Mouse (Mus musculus) hindbrain, embryonic 16.5 days (tissue): ENCODE data around the gene Bcl11a. TPM values are rescaled to one million over a fixed set of nuclear protein-coding genes. Genes with fewer than 3 reads are reported as not detected.
A peak's percentile ranks its signal among the peaks of the same experiment; 100 is the strongest.

ENCODE experiments used
- ATAC-seq: fragments of 200-750 bp; cut with Nextera tagmentation; 2 replicates; pipeline ENCODE4 v1.8.0; 2017; ENCODE audit warnings: moderate TSS enrichment, moderate library complexity
- H3K27ac ChIP-seq: fragments of 300-500 bp; sonication (generic); 2 replicates; pipeline ENCODE4 v1.5.1; 2014; ENCODE audit warnings: low read depth, mild to moderate bottlenecking, control low read depth, low read length, moderate library complexity
- H3K27me3 ChIP-seq: fragments of 300-500 bp; sonication (generic); replicated peaks from 2 replicates; pipeline ENCODE4 v1.6.1; 2014; ENCODE audit warnings: low read length; ENCODE audit not compliant: control insufficient read depth, insufficient read depth
- H3K36me3 ChIP-seq: fragments of 300-500 bp; sonication (generic); 2 replicates; pipeline ENCODE4 v1.6.1; 2014; ENCODE audit warnings: mild to moderate bottlenecking, low read length, moderate library complexity, mixed read lengths; ENCODE audit not compliant: control insufficient read depth, insufficient read depth
- H3K4me1 ChIP-seq: fragments of 300-500 bp; sonication (generic); 2 replicates; pipeline ENCODE4 v1.6.1; 2014; ENCODE audit warnings: low read depth, low read length; ENCODE audit not compliant: control insufficient read depth, insufficient read depth
- H3K4me2 ChIP-seq: fragments of 300-500 bp; sonication (generic); 2 replicates; pipeline ENCODE4 v1.6.1; 2014; ENCODE audit warnings: mild to moderate bottlenecking, low read length, control low read depth, moderate library complexity
- H3K4me3 ChIP-seq: fragments of 300-500 bp; sonication (generic); 2 replicates; pipeline ENCODE4 v1.5.1; 2014; ENCODE audit warnings: mild to moderate bottlenecking, low read length, control low read depth, moderate library complexity
- H3K9ac ChIP-seq: fragments of 300-500 bp; sonication (generic); 2 replicates; pipeline ENCODE4 v1.6.1; 2014; ENCODE audit warnings: low read depth, mild to moderate bottlenecking, control low read depth, low read length, moderate library complexity
- H3K9me3 ChIP-seq: fragments of 300-500 bp; sonication (generic); 2 replicates; pipeline ENCODE4 v1.6.1; 2014; ENCODE audit warnings: mild to moderate bottlenecking, low read length, moderate library complexity; ENCODE audit not compliant: control insufficient read depth
- WGBS: fragments of 180-500 bp; shearing (Covaris S2); extraction: QIAGEN DNeasy Blood & Tissue Kit; methylation state at CpG from one replicate; pipeline ENCODE4 v1.1.7; 2014; 5-methylcytosine and 5-hydroxymethylcytosine counted together
- polyA plus RNA-seq: library from polyadenylated mRNA; unstranded; fragments of >200 nt; fragmentation: Nextera tagmentation; extraction: Ambion mirVana; gene quantifications from 2 replicates; pipeline ENCODE4 v1.2.1, GENCODE M21; 2015

Gene Bcl11a
- polyA plus RNA-seq, 1 experiment from 2014 or later = 97.9 TPM

DNA sequence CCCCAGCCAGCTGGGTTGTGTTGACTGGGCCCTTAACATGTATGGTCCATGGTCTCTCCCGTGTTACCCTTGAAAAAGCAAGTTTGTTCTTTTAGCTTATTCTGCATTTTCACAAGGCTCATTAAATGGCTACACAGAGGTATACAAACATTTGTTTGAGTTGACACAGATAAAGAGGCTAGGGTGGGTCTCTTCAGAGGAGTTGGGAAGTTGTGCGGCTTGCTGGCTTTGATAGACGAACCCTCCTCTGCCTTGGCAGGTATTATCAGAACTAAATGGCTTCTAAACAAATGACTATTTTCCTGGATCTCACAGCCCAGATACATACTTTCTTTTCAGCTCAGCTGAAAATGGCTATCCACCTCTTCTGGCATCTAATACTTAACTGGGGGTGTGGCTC is 70.7 kb downstream of the Bcl11a start:
- WGBS = 76% methylated on average over 3 of the region's 3 CpGs

DNA sequence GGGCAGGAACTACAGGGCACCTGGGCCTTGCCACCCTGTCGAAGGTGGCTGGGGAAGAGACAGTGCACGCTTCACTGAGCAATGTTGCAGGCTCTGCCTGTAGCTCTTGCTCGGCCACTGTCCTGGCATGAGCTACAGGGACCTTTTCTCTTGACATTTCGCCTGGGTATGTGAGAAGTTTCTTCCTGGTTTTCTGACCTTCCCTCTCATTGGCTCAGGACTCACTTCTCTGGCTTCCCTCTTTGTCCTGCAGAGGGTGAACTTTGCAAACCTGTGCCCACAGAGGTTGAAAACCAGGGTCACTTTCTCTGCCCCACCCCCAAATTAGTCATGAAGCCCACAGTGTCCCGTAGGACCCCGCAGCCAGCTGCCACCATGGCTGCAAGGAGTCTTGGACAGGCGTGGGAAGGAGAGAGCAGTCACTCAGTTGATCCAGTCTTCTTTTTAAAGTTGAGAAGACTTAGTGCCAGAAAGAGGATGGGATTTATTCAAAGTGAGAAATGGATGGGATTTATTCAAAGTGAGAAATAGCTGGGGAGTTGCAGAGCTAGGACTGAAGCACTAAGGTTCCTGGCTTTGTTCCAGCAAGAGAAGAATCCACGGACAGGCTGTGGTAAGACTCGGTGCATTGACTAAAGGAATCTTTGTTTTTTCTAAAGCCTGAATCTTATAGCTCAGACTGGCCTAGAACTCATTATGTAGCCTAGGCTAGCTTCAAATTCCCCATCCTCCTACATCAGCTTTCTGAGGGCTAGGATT is 71.8 kb downstream of the Bcl11a start:
- H3K4me1 ChIP-seq = no peaks in the 10 kb centered on the region; the same call in 1 of the 2 replicates
- no peak overlapping the region for H3K27ac ChIP-seq
- H3K36me3 ChIP-seq = no peaks in the 10 kb centered on the region
- no peak overlapping the region for H3K4me3 ChIP-seq
- WGBS = 64% methylated on average over 9 of the region's 9 CpGs
- no peaks in the 10 kb centered on the region for H3K27me3 ChIP-seq
- no peak for ATAC-seq
- H3K9ac ChIP-seq = no peak overlapping the region
- no peak overlapping the region for H3K4me2 ChIP-seq
- no peaks in the 10 kb centered on the region for H3K9me3 ChIP-seq

More for the DNA sequence above, 70.7 kb downstream of the Bcl11a start:
- ATAC-seq = no peak
- H3K27me3 ChIP-seq = no peaks in the 10 kb centered on the region
- H3K4me1 ChIP-seq = no peaks in the 10 kb centered on the region; the same call in 1 of the 2 replicates
- no peak overlapping the region for H3K9ac ChIP-seq
- H3K9me3 ChIP-seq = no peaks in the 10 kb centered on the region
- H3K27ac ChIP-seq = no peak overlapping the region
- H3K4me3 ChIP-seq = no peak overlapping the region
- H3K4me2 ChIP-seq = no peak overlapping the region
- no peaks in the 10 kb centered on the region for H3K36me3 ChIP-seq

DNA sequence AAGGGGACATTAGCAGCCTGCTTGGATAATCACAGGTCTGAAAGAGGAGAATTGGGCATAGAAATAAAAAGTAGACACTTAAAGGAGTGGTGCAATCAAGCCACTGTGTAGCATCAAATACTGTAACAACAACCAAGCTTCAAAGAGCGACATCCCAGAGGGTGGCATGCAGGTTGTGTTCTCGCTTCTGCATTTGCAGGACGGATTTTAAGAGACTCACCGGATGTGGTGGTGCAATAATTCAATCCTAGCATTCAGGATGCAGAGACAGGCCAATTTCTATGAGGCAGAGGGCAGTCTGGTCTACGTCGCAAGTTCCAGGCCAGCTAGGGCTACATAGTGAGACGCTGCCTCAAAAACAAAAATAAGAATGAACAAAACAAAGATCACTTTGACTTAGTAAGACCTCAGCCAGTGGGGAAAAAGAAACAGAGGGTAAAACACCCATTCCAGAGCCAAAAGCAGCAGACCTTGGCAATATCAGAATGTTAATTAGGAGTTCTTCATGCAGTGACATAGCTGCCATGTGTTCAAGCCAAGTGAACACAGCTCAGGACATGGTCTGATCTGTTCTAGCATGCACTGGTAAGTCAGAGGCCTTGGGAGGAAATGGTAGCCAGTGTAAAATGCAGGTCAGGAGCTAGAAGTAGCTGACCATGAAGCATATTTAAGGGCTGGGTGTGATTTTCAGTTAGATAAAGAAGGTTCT is 74.4 kb downstream of the Bcl11a start:
- no peak for ATAC-seq
- Histone ChIP-seq H3K9ac (no peak overlapping the region), H3K27me3 (no peaks in the 10 kb centered on the region), H3K27ac (no peak overlapping the region), H3K36me3 (no peaks in the 10 kb centered on the region), H3K4me1 (no peaks in the 10 kb centered on the region), H3K9me3 (no peaks in the 10 kb centered on the region), H3K4me2 (no peak overlapping the region), H3K4me3 (no peak overlapping the region)
- WGBS = 86% methylated on average over 7 of the region's 7 CpGs

DNA sequence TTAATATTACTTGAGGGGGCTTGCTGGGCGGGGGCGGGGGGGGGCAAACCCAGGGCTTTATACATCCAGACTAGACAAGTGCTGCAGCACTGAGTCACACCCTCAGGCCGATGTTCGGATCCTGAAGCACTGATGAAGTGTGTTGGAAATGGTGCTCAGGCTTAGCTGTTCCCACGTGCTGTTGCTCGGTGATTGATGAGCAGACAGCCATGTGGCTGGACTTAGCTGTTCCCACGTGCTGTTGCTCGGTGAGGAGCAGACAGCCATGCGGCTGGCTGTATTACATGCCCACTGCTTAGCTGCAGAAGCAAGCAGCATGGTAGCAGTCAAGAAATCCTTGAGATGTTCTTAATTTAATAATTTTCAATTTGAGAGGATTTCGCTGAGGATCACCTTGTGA is 75.2 kb downstream of the Bcl11a start:
- H3K27ac ChIP-seq = no peak overlapping the region
- H3K4me1 ChIP-seq = no peaks in the 10 kb centered on the region
- H3K27me3 ChIP-seq = no peaks in the 10 kb centered on the region
- no peaks in the 10 kb centered on the region for H3K9me3 ChIP-seq
- H3K4me2 ChIP-seq = no peak overlapping the region
- peak; percentile 60 for ATAC-seq
- no peak overlapping the region for H3K9ac ChIP-seq
- no peak overlapping the region for H3K4me3 ChIP-seq
- no peaks in the 10 kb centered on the region for H3K36me3 ChIP-seq
- WGBS = 43% methylated on average over 10 of the region's 10 CpGs

DNA sequence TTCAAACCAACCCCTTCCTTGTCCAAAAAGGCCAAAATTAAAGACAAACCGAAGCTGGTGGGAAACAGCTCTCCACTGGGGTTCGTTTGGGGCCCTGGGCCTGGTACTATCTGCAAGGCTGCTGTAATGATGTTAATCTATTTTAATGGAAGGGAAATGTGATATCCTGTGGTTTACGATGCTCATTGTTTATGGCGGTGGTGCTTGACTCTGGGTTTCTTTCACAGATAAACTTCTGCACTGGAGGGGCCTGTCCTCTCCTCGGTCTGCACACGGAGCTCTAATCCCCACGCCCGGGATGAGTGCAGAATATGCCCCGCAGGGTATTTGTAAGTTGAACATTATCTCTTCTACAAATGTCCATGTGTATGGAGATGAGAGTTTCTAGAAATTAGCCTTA is 80.2 kb downstream of the Bcl11a start:
- Histone ChIP-seq H3K36me3 (no peaks in the 10 kb centered on the region), H3K4me2 (no peak overlapping the region), H3K9me3 (no peaks in the 10 kb centered on the region), H3K9ac (no peak overlapping the region), H3K4me3 (no peak overlapping the region), H3K27me3 (no peaks in the 10 kb centered on the region), H3K27ac (no peak overlapping the region), H3K4me1 (peaks cover 13% of the 10 kb centered on the region)
- ATAC-seq = no peak
- WGBS = 65% methylated on average over 9 of the region's 9 CpGs

DNA sequence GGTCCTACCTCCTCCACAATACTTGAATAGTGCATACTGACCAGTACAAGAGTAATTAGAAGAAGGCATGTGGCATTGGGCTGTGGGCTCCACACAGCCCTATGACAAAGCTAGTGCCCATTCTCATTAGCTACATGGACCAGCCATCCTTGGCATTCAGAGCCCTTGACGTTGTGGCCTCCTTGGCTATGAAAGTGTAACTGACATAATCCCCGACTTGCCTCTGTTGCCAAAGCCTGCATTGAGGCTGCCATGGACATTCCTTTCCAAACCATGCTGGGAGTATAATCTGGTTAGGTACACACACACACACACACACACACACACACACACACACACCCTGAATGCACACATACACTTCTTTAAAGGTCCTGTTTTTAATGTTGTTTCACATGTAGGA is 81.8 kb downstream of the Bcl11a start:
- H3K36me3 ChIP-seq = peaks cover 11% of the 10 kb centered on the region
- no peak overlapping the region for H3K4me2 ChIP-seq
- no peaks in the 10 kb centered on the region for H3K9me3 ChIP-seq
- H3K4me1 ChIP-seq = peaks cover 13% of the 10 kb centered on the region
- ATAC-seq = no peak
- H3K4me3 ChIP-seq = no peak overlapping the region
- H3K9ac ChIP-seq = no peak overlapping the region
- whole genome bisulfite sequencing = 79% methylated on average over 2 of the region's 2 CpGs
- H3K27me3 ChIP-seq = no peaks in the 10 kb centered on the region
- H3K27ac ChIP-seq = no peak overlapping the region

DNA sequence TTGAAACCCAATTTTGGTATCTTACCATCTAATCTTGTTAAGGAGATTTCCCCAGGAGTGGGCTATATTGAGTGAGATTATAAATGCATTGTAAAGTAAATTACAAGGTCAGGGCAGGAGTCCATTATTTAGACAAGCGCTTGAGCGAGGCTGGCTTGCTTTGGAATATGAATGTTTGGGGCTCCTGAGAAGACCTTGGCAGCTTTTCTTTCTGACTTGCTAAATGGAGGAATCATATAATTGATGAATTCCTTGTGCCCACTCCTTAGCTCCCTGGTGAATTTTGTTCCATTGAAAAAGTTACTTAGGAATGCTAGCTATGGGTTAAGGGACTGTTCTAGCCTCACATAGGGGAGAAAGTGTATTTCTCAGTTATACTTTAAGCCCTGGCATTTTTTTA is 83.6 kb downstream of the Bcl11a start:
- WGBS = 50% methylated on average over 2 of the region's 2 CpGs
- no peak overlapping the region for H3K4me3 ChIP-seq
- no peak for ATAC-seq
- peaks cover 12% of the 10 kb centered on the region for H3K36me3 ChIP-seq
- H3K9ac ChIP-seq = no peak overlapping the region
- H3K27ac ChIP-seq = no peak overlapping the region
- H3K9me3 ChIP-seq = no peaks in the 10 kb centered on the region
- H3K4me1 ChIP-seq = peaks cover 13% of the 10 kb centered on the region
- H3K27me3 ChIP-seq = no peaks in the 10 kb centered on the region
- no peak overlapping the region for H3K4me2 ChIP-seq

DNA sequence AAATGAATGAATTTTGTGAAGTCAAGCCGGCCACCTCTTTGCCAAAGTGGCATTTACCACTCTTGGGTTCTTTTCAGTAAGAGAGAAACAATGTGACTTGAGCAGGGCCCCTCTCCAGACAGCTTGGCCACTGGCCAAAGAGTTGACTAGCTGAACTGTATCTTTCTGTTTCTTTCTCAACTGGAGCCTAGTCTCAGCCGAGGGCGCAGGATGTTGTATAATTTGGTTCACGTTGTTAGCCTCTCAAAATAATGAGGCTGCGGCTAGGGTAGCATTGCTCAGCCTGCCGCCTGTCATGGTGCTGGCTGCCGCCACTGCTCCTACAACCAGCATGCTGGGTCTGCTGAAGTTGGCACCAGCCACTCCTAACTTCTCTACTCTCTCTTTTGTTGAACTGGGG is 84.2 kb downstream of the Bcl11a start:
- ATAC-seq = peak; percentile 82
- H3K4me3 ChIP-seq = no peak overlapping the region
- peaks cover 12% of the 10 kb centered on the region for H3K36me3 ChIP-seq
- H3K9ac ChIP-seq = no peak overlapping the region
- WGBS = 25% methylated on average over 7 of the region's 7 CpGs
- no peaks in the 10 kb centered on the region for H3K9me3 ChIP-seq
- no peak overlapping the region for H3K4me2 ChIP-seq
- no peak overlapping the region for H3K27ac ChIP-seq
- peaks cover 13% of the 10 kb centered on the region for H3K4me1 ChIP-seq
- H3K27me3 ChIP-seq = no peaks in the 10 kb centered on the region

DNA sequence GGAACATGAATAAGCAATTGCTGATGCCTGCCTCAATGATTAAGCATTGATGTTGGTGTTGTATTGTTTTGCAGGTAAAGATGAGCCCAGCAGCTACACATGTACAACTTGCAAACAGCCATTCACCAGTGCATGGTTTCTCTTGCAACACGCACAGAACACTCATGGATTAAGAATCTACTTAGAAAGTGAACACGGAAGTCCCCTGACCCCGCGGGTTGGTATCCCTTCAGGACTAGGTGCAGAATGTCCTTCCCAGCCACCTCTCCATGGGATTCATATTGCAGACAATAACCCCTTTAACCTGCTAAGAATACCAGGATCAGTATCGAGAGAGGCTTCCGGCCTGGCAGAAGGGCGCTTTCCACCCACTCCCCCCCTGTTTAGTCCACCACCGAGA is 85.2 kb downstream of the Bcl11a start:
- no peak overlapping the region for H3K4me2 ChIP-seq
- H3K27me3 ChIP-seq = no peaks in the 10 kb centered on the region
- H3K27ac ChIP-seq = no peak overlapping the region
- no peak for ATAC-seq
- no peak overlapping the region for H3K9ac ChIP-seq
- 97% methylated on average over 8 of the region's 8 CpGs for WGBS
- H3K36me3 ChIP-seq = peaks cover 12% of the 10 kb centered on the region
- no peaks in the 10 kb centered on the region for H3K9me3 ChIP-seq
- peaks cover 13% of the 10 kb centered on the region for H3K4me1 ChIP-seq
- no peak overlapping the region for H3K4me3 ChIP-seq
